ENCODE assay signal across 24 mouse cellular contexts in genomic region chr3:50825534-50826423, GRCm38 (mm10).
DNase-seq lines count a peak whose midpoint lies in the region; ATAC-seq lines count a peak whose summit lies in the region.
"Had no signal": no experiment of that assay in that cellular context is flagged by ENCODE, and none has a peak within 500 bp of the region (broad histone marks: within the 10 kb centered on the region; RNA-seq: fewer than 3 reads in every experiment).

No protein-coding gene starts in this region.

- no peaks in the 10 kb centered on the region for H3K27me3 ChIP-seq in heart, embryonic 11.5 days (ENCODE audit: control insufficient read depth, insufficient read depth, low read length)
- H3K27me3 ChIP-seq in midbrain, embryonic 14.5 days (ENCODE audit: control insufficient read depth, insufficient read depth, low read length): no peaks in the 10 kb centered on the region
- H3K27me3 ChIP-seq: CH12.LX; kidney, embryonic 15.5 days; limb, embryonic 13.5 days; liver, embryonic 12.5 days had no signal

- WGBS in heart, embryonic 11.5 days (ENCODE audit: insufficient replicate concordance): 72% methylated on average over 5 of the region's 5 CpGs
- 18% methylated on average over 5 of the region's 5 CpGs for WGBS in midbrain, embryonic 14.5 days

- H3K4me1 ChIP-seq in heart, embryonic 11.5 days (ENCODE audit: control insufficient read depth, insufficient read depth, low read length): peaks cover 7% of the 10 kb centered on the region; the same call in 1 of the 2 replicates
- H3K4me1 ChIP-seq in midbrain, embryonic 14.5 days (ENCODE audit: control insufficient read depth, insufficient read depth, low read length): peaks cover 18% of the 10 kb centered on the region
- H3K4me1 ChIP-seq: kidney, embryonic 15.5 days; liver, embryonic 12.5 days had no signal

- no peak overlapping the region for H3K9ac ChIP-seq in heart, embryonic 11.5 days (ENCODE audit: low read depth, low read length)
- no peak overlapping the region for H3K9ac ChIP-seq in midbrain, embryonic 14.5 days (replicated peaks; ENCODE audit: low read length)
- H3K9ac ChIP-seq: kidney, embryonic 15.5 days; limb, embryonic 13.5 days; liver, embryonic 12.5 days had no signal

- no peaks in the 10 kb centered on the region for H3K36me3 ChIP-seq in heart, embryonic 11.5 days (ENCODE audit: control insufficient read depth, insufficient read depth, low read length)
- no peaks in the 10 kb centered on the region for H3K36me3 ChIP-seq in midbrain, embryonic 14.5 days (ENCODE audit: control insufficient read depth, insufficient read depth, low read length)
- H3K36me3 ChIP-seq: G1E; heart, embryonic 10.5 days; kidney, embryonic 15.5 days; limb, embryonic 13.5 days; liver, embryonic 12.5 days had no signal

- no peak overlapping the region for H3K4me2 ChIP-seq in heart, embryonic 11.5 days
- no peak overlapping the region for H3K4me2 ChIP-seq in midbrain, embryonic 14.5 days (ENCODE audit: low read length)
- H3K4me2 ChIP-seq: kidney, embryonic 15.5 days; limb, embryonic 13.5 days; liver, embryonic 12.5 days had no signal

- peak; percentile 56 for DNase-seq in heart, adult 11 months
- DNase-seq in retina, postnatal 1 day: peak; percentile 7
- DNase-seq in retina, embryonic 14.5 days (ENCODE audit: low spot score): no peak
- DNase-seq in midbrain, embryonic 14.5 days: peak; percentile 50
- DNase-seq in kidney, adult 11 months: no peak
- DNase-seq in thymus, postnatal 36 days: no peak
- DNase-seq: adrenal gland, postnatal 36 days; B cell, adult 2 months; cerebellum, adult 11-12 months; cerebellum, postnatal 10 days; kidney, postnatal 36 days; lung, adult 18-20 months; lung, postnatal 10 days; right cerebral cortex, postnatal 14 days; spleen, adult 18-20 months had no signal

- H3K9me3 ChIP-seq in heart, embryonic 11.5 days (replicated peaks; ENCODE audit: control insufficient read depth, low read length): no peaks in the 10 kb centered on the region
- H3K9me3 ChIP-seq in midbrain, embryonic 14.5 days (ENCODE audit: control insufficient read depth, low read length): no peaks in the 10 kb centered on the region
- H3K9me3 ChIP-seq: G1E; heart, embryonic 10.5 days; kidney, embryonic 15.5 days; limb, embryonic 13.5 days; liver, embryonic 12.5 days had no signal

- ATAC-seq in heart, embryonic 11.5 days (replicated peaks; ENCODE audit: insufficient number of reproducible peaks, low FRiP score, low TSS enrichment): no peak
- ATAC-seq in midbrain, embryonic 14.5 days (ENCODE audit: low FRiP score, low TSS enrichment): peak; percentile 47; the same call in 1 of the 2 replicates
- ATAC-seq: intestine, postnatal 0 days; liver, embryonic 12.5 days; Patski had no signal

- H3K4me3 ChIP-seq in heart, embryonic 11.5 days (ENCODE audit: low read depth, low read length): no peak overlapping the region
- H3K4me3 ChIP-seq in midbrain, embryonic 14.5 days (replicated peaks; ENCODE audit: low read depth, low read length): no peak overlapping the region
- H3K4me3 ChIP-seq: heart, embryonic 10.5 days; kidney, embryonic 15.5 days; limb, embryonic 13.5 days; liver, embryonic 12.5 days had no signal

- no peak overlapping the region for H3K27ac ChIP-seq in heart, embryonic 11.5 days (ENCODE audit: low read depth, low read length)
- H3K27ac ChIP-seq in midbrain, embryonic 14.5 days (replicated peaks; ENCODE audit: low read depth, low read length): peak overlapping the region; percentile 32; the same call in 1 of the 2 replicates
- H3K27ac ChIP-seq: heart, embryonic 10.5 days; kidney, embryonic 15.5 days; limb, embryonic 13.5 days; liver, embryonic 12.5 days had no signal

Comparison
In these comparisons a context has a peak if more than half of its experiments do, and no peak if none do; other contexts are left out.
1. DNase-seq: peak in heart, adult 11 months (single experiment), retina, postnatal 1 day (single experiment) and midbrain, embryonic 14.5 days (single experiment); none in retina, embryonic 14.5 days (single experiment), kidney, adult 11 months (single experiment) and thymus, postnatal 36 days (0 of 2).